Mouse (Mus musculus) cerebellum, adult (tissue): ENCODE measurements around the gene Phf6.
"Not testable (repeated sequence)": the region's sequence is repeated elsewhere in the genome, so short reads cannot be mapped to it uniquely, and the experiment has no call there.

Experiments used
- ATAC-seq: cut with Nextera tagmentation; 2 replicates; pipeline ENCODE4 v1.9.2; 2017; ENCODE audit warnings: mild to moderate bottlenecking, moderate library complexity, mixed read lengths; ENCODE audit not compliant: insufficient number of reproducible peaks, low FRiP score, low TSS enrichment

Gene Phf6

DNA sequence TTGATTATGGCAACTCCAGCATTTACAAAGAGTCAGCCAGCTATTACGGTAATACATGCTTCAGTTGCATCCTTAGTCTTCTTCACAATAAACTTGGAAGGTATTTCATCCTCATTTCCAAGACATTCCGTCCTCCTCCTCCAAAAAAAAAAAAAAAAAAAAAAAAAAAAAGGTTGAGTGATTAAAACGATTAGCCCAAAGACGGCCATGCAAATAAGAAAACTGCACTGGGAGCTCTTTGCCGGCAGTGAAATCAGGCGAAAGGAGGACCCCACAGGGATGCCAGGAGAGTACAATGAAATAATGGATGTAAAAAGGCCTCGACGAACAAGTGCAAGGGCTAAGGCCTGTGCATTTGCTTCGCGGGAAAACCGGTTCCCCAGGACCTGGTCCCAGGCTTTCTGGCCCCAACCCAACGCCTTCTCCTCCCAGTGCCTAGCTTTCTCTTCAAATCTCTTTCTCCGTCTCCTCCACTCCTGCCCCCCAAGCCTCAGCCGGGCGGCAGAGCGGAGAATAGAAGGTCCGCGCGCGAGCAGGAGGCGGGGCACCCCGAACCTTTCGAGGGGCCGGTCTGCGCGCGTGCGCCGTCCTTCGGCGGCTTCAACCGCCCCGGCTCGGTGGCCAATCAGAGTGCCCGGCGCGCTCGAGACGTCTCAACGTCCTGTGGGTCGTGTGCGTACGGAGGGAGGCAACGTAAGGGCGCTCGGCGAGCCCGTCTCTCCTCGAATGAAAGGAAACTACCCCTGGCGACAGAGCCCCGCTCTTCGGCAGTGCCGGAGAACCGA, at the start of gene Phf6:
Phf6 (plus strand) TSS at position 680 of the 785 bp plus-strand sequence.
- peak; percentile 100 for ATAC-seq

DNA sequence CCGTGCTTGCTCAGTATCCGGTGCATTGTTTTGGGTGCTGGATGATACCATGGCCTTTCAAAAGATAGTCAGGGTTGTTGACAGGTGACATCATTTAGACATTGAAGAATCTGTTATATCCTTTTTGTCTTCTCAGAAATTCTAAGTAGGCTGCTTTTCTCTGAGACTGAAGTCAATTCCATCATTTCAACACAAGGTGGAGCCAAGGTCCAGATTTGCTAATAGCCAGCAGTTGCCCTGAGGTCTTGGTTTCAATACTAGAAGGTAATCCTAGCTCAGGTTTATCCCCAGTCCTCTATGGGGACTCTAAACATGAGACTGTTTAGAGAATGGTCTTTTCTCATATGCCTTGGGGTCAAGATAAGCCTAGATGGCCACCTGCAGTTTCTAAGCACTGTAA, 47.9 kb upstream of the Phf6 start:
- no peak for ATAC-seq

GRCm38 (mm10) chrX:52898486-52898885, 13.6 kb upstream of the Phf6 start:
- ATAC-seq: not testable (repeated sequence)

GRCm38 (mm10) chrX:52912372-52912728, 284 bp downstream of the Phf6 start:
- ATAC-seq: no peak; the same call in 1 of the 2 replicates

DNA sequence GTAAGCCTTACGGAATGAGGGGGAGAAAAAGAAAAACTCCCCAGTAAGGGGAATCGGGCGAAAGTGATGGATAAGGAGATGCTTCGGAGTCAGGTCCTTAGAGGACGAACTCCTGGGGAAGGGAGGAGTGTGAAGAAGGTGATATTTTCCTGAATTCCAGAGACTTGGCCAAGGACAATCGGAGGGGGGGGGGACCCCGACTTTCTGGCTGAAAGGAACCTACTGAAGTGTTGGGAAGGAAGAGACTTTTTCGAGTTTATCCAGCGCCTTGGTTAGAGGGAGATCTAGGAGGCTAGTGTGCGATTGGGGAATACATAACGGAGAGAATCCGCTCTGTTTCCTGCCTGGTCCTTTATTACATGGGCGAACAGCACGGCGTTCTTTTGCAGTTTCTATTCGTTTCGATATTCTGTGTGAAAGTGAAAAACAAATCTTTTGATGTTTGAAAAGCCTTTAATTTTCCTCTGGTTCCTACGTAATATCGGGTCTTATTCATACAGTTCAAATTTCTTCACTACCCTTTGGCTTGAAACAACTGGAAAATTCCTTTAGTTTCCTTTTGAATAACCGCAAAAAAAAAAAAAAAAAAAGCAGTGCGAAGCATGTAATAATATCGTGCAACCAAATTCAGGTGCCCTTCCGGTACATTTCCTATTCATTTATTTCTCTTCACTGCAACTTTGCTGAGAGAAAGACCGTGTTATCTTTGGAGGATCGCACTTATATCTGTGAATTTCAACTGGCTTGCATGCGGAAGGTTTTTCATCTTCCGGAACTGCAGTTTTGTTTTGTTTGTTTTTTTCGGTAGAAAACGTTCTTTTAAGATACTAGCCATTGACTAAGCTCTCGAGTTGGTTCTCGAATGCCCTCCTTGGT, 998 bp downstream of the Phf6 start:
- no peak for ATAC-seq

GRCm38 (mm10) chrX:52913856-52914255, 1.8 kb downstream of the Phf6 start:
- ATAC-seq: no peak

DNA sequence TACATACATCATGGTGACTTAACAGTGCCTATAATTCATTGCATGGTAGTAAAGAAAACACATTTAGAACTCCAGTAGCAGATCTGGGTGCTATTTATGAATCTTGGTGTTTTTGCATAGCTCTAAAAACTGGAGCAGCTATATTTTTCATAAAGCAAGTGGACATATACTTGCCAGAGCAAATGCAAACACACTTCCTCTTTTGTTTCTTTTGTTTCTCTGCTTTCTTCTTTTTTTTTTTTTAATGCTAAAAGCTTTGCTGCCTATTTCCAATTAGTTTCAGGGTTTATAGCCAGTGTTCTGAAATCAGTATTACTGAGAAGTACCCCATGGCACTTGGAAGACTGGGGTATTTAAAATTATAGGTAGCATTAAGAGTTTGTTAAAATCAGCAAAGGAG, 2.6 kb downstream of the Phf6 start:
- no peak for ATAC-seq

DNA sequence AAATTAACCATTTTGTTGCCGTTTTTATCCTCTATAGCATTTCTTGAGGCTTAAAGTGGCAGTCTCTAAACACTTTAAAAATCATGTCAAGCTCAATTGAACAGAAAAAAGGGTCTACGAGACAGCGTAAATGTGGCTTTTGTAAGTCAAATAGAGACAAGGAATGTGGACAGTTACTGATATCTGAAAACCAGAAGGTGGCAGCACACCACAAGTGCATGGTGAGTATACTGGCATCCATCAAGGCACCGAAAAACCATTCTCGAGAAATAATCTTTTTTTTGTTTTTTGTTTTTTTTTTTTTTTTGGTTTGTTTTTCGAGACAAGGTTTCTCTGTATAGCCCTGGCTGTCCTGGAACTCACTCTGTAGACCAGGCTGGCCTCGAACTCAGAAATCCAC, 4.5 kb downstream of the Phf6 start:
- ATAC-seq: no peak

DNA sequence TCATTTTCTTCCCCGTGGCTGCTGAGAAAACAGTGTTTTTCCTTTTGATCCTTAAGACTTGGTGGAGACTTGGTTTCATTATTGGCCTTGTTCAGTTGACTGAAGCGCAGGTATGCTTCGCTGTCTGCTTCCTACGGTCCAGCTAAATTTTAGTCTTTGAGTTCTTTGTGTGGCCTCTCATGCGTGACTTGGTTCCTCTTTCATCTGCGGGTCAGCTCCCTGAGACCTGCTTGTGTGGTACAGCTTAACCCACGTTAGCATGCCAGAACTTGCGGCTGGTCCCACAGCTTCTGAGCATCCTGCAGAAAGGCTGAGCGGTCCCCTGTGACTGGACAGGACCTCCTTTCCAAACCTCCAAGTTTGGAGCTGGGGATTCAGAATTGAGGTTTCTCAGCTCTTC, 14.7 kb downstream of the Phf6 start:
- ATAC-seq: no peak

DNA sequence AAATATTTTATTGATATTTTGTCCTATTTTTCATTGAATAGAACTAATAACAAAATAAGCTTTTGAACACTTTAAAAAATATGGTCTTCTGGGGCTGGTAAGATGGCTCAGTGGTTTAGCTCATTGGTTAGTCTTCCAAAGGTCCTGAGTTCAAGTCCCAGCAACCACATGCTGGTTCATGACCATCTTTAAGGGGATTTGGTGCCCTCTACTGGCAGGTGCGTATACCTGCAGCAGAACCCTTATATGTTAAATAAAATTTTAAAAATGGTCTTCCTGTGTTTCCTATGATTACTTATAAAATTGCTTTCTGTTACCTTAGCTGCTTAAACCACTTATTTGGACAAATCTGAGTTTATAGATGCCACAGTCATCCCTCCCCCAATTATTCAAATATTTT, 16.8 kb downstream of the Phf6 start:
- no peak for ATAC-seq

DNA sequence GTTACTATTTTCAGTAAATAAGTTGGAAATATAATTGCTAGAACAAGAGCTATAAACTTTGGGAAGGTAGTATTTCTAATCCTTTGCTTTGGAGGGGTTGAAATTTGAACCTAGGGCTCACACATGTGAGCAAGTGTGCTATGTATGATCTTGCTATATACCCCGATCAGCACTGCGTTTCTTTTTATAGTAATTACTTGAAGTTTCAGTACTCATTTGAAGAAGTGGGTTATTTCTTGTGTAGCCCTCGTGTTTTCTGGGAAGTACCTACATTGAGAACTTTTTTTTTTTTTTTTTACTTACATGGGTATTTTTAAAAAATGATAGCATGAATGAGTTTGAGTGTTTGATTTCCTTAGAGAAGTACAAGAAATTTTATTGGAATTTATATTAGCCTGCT, 17.7 kb downstream of the Phf6 start:
- no peak for ATAC-seq

DNA sequence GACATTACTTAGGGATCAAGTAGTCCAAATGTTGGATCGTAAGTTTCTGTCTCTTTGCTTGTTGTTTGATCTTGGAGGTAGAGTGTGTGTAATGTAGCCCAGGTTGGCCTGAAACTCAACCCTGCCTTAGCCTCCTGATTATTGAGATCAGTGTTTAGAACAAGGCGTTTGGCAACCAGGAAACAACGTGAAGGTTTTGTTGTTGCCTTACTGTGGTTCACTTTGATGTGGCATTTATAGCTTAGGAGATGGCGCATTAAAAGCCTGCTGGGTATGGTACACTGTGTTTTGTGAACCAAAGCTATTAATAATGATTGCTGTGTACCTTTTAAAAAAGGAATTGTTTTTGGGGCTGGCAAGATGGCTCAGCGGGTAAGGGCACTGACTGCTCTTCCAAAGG, 18.1 kb downstream of the Phf6 start:
- no peak for ATAC-seq

DNA sequence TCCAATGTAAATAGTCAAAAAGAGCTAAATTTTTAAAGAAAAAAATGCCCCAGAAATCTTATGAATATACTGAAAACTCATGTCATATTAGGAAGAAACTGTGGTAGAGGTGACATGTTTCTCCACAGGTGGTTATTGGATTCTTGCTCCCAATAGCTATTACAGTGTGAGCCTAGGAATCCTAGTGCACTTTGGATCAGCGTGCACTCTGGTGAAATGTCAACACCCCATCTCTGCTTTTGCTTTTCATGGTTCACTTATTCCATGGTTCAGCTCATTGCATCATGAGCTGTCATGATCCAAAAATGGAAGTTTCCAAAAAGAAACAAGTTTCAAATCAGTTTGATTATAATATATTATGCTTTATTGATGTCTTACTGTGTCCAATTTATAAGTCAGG, 20.1 kb downstream of the Phf6 start:
- ATAC-seq: no peak

GRCm38 (mm10) chrX:52934496-52934895, 22.4 kb downstream of the Phf6 start:
- ATAC-seq: no peak

- ATAC-seq: no peak
Measured at GRCm38 (mm10) chrX:52945509-52945908, 33.4 kb downstream of the Phf6 start.

GRCm38 (mm10) chrX:52949713-52950112, 37.6 kb downstream of the Phf6 start:
- ATAC-seq: no peak

- ATAC-seq: no peak
Measured at GRCm38 (mm10) chrX:52956942-52957341, 44.9 kb downstream of the Phf6 start.

GRCm38 (mm10) chrX:52961559-52962110, 49.6 kb downstream of the Phf6 start:
- ATAC-seq: no peak

GRCm38 (mm10) chrX:52965149-52965548, 53.1 kb downstream of the Phf6 start:
- ATAC-seq: no peak

DNA sequence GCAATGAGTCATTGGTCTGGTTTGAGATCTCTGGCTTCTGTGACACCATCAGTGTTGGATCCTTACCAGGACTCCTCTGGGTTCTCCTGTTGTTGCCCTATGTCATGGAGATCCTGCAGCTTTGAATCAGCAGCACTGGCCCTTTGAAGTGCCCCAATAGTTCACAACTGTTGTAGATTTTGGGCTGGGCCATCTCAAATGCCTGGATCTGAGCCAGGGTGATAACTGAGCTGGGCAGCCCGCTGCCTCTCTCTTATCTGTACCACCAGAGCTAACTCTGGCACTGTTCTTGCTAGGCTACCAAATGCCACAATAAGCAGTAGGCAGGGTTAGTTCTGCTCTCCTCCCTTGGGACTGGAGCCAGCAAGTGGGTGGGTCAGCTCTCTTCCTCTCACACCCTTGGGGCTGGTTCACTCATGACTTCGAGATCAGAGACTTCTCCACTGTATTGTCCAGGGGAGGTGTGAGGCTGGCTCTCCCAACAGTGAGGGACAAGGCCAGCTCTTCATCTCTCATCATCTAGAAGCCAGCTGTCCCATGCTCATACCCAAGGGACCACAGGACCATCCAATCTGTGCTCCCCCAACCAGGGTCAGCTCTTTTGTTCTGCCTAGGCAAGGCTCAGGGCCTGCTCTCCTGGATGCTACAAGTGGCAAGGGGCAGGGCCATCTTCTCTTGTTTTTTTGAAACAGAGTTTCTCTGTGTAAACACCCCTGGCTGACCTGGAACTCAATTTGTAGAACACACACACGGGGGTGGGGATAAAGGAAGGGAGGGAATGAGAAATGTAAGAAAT, 59.3 kb downstream of the Phf6 start:
- no peak for ATAC-seq

- no peak for ATAC-seq
Measured at GRCm38 (mm10) chrX:52972129-52972528, 60.1 kb downstream of the Phf6 start.
